Mouse (Mus musculus): Measurements from ENCODE around the gene Ccr6.

Ccr6 gene

DNA sequence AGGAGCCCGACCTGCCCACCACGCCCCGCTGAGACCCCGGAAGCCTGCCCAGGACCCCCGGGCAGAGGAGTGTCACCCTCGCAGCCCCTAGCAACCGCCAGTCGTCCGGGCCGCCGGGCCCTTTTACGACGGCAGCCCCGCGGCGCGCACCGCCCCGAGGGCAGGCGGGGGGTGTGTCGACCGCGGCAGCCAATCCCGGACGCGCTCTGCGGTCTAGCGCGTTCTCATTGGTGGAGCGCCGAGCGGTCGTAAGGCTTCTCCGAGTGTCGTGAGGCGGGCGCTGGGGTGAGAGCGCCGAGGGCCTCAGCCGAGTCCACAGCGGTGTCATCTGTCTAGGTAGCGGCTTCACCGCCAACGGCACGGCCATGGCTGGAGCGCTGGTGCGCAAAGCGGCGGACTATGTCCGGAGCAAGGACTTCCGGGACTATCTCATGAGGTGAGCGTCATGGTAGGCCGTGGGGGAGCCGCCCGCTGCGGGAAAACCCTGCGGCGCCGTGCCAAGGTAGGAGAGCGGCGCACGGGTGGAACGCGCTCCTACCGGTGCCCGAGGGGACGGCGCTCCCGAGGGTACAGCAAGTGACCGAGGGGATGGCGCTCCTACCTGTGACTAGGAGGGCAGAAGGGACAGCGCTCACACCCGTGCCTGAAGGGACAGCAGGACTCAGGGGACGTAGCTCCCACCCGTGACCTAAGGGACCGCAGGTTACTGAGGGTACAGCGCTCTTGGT lies 47.8 kb downstream of the Ccr6 start:
- no peaks in the 10 kb centered on the region for H3K27me3 ChIP-seq (ENCODE audit: control insufficient read depth, insufficient read depth, low read length, poor library complexity, severe bottlenecking)
- H3K36me3 ChIP-seq (ENCODE audit: control insufficient read depth, insufficient read depth, low read length, poor library complexity, severe bottlenecking): no peaks in the 10 kb centered on the region
- DNase-seq (ENCODE audit: low read depth, low spot score): peak; percentile 96

DNA sequence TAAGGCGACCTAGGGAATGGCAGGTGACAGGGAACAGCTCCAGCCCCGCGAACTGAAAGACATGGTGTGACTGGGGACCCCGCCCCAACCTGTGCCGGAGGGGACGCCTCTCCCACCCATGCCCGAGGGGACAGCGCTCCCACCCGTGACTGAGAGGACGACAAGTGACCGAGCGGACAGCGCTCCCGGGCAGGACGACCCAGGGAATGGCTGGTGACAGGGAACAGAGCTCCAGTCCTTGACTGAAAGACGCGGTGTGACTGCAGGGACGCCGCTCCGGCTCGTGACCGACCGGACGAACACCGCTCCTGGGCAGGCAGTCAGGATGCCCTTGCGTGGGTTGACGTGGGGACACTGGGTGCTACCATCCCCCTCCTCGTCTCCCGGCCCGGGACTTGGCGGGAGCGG lies 48.4 kb downstream of the Ccr6 start:
- DNase-seq (ENCODE audit: low read depth, low spot score): no peak
- Histone ChIP-seq H3K27me3 (ENCODE audit: control insufficient read depth, insufficient read depth, low read length, poor library complexity, severe bottlenecking) (no peaks in the 10 kb centered on the region), H3K36me3 (ENCODE audit: control insufficient read depth, insufficient read depth, low read length, poor library complexity, severe bottlenecking) (no peaks in the 10 kb centered on the region; the same call in 1 of the 2 replicates)

DNA sequence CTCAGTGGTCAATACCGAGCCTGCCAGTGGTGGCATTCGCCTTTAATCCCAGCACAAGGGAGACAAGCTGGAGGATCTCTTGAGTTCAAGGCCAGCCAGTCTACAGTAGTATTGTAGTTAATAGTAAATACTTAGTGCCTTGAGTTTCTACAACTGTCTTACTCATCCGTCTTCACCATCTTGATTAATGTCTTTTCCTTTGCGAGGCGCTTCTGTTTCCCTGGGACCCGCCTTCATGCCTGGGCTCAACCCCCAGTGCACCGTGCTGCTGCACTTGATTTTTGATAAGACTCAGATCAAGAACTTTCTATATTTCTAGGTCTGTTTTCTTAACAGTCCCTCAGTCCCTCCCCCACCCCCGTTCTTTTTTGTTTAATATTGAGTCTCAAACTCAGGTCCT lies 49.2 kb downstream of the Ccr6 start:
- no peak for DNase-seq (ENCODE audit: low read depth, low spot score)
- Histone ChIP-seq H3K27me3 (ENCODE audit: control insufficient read depth, insufficient read depth, low read length, poor library complexity, severe bottlenecking) (no peaks in the 10 kb centered on the region), H3K36me3 (ENCODE audit: control insufficient read depth, insufficient read depth, low read length, poor library complexity, severe bottlenecking) (no peaks in the 10 kb centered on the region; the same call in 1 of the 2 replicates)

DNA sequence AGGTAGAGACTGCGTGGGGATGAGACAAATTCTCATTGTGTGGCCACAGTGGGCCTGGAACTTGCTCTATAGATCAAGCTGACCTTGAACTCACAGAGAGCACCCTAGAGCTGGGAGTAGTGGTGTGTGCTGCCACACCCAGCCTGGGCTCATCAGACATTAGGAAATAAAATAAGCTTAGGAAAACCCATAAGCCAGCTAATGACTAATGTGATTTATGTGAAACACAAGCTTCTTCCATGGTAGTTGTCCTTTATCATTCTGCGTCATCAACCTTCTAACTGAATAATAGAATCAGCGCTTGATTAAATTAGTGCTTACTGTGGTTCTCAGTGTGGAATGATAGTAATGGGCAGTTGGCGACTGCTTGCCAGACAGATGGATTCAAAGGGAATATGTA lies 51.1 kb downstream of the Ccr6 start:
- H3K36me3 ChIP-seq (ENCODE audit: control insufficient read depth, insufficient read depth, low read length, poor library complexity, severe bottlenecking): peaks cover 4% of the 10 kb centered on the region; the same call in 1 of the 2 replicates
- DNase-seq (ENCODE audit: low read depth, low spot score): no peak
- H3K27me3 ChIP-seq (ENCODE audit: control insufficient read depth, insufficient read depth, low read length, poor library complexity, severe bottlenecking): no peaks in the 10 kb centered on the region

DNA sequence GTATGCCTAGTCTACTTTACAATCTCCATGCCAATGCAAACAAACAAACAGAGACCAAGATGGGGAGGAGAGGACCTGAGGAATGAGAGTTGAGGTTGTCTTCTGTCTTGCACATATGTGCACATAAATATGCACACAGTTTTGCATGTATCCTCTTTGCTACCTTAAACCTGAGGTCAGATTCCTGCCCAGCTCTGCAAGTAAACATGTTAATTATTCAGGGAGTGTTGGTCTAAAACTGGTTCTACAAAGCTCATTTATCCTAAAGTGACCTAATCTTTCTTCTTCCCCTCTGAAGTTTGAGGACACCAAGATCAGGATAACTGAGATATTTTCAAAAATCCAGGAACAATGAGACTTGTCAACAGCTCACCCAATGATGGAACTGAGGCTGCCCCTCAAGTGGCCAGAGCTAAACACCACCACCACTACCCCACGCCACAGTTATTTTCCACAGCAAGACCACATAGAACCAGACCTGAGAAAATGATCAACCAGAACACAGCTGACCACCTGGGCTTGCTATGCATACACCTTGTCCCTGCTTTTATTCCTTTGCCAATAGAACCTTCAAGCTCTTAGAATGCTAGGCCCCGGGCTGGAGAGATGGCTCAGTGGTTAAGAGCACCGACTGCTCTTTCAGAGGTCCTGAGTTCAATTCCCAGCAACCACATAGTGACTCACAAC lies 54.3 kb downstream of the Ccr6 start:
- Histone ChIP-seq H3K27me3 (ENCODE audit: control insufficient read depth, insufficient read depth, low read length, poor library complexity, severe bottlenecking) (no peaks in the 10 kb centered on the region), H3K36me3 (ENCODE audit: control insufficient read depth, insufficient read depth, low read length, poor library complexity, severe bottlenecking) (peaks cover 4% of the 10 kb centered on the region)
- no peak for DNase-seq (ENCODE audit: low read depth, low spot score)

DNA sequence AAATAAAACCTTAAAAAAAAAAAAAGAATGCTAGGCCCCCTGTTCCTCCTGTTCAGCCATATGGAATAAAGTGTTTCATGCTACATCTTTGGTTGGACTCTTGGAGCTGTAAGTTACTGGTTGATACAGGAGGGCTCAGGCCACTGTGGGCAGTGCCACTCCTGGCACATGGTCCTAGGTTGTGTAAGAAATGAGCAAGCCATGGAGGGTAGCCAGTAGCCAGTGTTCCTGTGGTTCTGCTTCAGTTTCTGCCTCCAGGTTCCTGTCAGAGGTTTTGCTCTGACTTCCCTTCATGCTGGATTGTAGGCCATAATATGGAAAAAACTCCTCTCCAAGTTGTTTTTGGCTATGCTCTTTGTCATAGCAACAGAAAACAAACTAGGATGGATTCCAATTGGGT lies 54.9 kb downstream of the Ccr6 start:
- H3K36me3 ChIP-seq (ENCODE audit: control insufficient read depth, insufficient read depth, low read length, poor library complexity, severe bottlenecking): peaks cover 4% of the 10 kb centered on the region
- H3K27me3 ChIP-seq (ENCODE audit: control insufficient read depth, insufficient read depth, low read length, poor library complexity, severe bottlenecking): no peaks in the 10 kb centered on the region
- DNase-seq (ENCODE audit: low read depth, low spot score): no peak

DNA sequence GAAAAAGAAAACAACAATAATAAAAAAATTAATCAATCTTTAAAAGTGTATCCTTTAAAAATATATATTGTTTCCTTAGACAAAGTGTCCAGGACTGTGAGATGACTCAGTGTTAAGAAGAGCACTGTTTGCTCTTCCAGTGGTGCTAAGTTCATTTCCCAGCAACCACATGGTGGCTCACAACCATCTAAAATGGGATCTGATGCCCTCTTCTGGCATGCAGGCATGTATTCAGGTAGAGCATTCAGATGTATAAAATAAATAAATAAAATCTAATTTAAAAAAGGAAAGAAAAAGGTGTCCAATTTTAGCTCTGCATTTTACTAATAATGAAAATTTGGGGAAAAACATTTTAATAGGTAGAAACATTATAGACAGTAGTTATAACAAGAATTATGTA lies 60.0 kb downstream of the Ccr6 start:
- Histone ChIP-seq H3K36me3 (ENCODE audit: control insufficient read depth, insufficient read depth, low read length, poor library complexity, severe bottlenecking) (peaks cover 7% of the 10 kb centered on the region), H3K27me3 (ENCODE audit: control insufficient read depth, insufficient read depth, low read length, poor library complexity, severe bottlenecking) (no peaks in the 10 kb centered on the region)
- DNase-seq (ENCODE audit: low read depth, low spot score): no peak

DNA sequence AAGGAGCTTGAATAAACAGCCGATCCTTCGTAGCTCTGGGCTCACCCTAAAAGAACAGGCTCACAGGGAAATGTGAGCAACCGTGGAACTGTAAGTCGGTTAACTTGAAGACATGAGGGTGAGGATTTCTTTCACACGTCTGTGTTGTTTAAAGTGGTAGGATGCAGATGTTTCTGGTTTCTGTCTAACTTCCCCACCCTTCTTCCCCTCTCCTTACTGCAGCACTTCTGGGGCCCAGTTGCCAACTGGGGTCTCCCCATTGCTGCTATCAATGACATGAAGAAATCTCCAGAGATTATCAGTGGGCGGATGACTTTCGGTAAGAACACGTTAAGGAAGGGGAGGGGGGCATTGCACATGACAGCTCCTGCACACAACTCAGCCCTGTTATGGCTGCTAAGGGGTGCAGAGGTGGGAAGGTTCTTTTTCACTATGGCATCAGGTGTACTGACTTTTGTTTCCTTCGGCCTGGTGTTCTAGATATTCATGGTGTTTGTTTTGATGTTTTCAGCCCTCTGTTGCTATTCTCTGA lies 60.5 kb downstream of the Ccr6 start:
- no peaks in the 10 kb centered on the region for H3K27me3 ChIP-seq (ENCODE audit: control insufficient read depth, insufficient read depth, low read length, poor library complexity, severe bottlenecking)
- no peak for DNase-seq (ENCODE audit: low read depth, low spot score)
- peaks cover 7% of the 10 kb centered on the region for H3K36me3 ChIP-seq (ENCODE audit: control insufficient read depth, insufficient read depth, low read length, poor library complexity, severe bottlenecking)

DNA sequence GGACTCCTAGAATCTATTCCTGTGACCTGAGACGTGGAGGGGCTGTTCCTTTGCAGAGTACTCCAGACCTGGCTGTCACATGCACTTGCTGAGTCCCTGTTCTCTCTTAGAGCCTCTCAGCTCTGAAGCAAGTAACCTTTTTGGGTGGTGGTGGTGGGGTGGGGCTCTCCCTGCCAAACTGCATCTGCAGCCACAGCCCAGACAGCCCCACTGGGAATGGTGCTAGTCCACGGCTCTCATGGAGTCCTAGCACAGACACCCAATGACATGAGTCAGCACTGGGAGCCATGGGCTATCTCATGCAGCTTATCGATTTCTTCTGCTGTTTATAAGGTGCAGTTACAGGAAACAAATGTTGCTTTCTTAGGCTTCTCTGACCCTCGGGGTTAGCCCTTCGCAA lies 61.9 kb downstream of the Ccr6 start:
- H3K27me3 ChIP-seq (ENCODE audit: control insufficient read depth, insufficient read depth, low read length, poor library complexity, severe bottlenecking): no peaks in the 10 kb centered on the region
- peaks cover 7% of the 10 kb centered on the region for H3K36me3 ChIP-seq (ENCODE audit: control insufficient read depth, insufficient read depth, low read length, poor library complexity, severe bottlenecking)
- no peak for DNase-seq (ENCODE audit: low read depth, low spot score)

DNA sequence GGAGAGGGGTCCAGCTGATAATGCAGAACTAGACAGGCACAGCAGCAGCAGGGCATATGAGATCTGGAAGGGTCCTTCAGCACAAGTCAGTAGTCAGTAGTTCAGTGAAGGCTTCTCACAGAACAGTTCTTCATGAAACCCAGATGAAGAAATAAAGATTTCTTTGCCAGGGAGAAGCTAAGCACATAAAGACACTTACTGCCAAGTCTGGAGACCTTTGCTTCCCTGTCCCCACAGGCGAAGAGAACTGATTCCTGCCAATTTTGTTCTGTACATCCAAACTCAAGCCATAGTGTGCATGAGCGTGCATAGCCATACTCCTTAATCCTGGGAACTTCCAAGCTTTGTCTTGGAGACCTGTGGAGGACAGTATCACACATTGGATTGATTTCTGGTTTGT lies 62.4 kb downstream of the Ccr6 start:
- DNase-seq (ENCODE audit: low read depth, low spot score): no peak
- Histone ChIP-seq H3K36me3 (ENCODE audit: control insufficient read depth, insufficient read depth, low read length, poor library complexity, severe bottlenecking) (peaks cover 7% of the 10 kb centered on the region), H3K27me3 (ENCODE audit: control insufficient read depth, insufficient read depth, low read length, poor library complexity, severe bottlenecking) (no peaks in the 10 kb centered on the region)

DNA sequence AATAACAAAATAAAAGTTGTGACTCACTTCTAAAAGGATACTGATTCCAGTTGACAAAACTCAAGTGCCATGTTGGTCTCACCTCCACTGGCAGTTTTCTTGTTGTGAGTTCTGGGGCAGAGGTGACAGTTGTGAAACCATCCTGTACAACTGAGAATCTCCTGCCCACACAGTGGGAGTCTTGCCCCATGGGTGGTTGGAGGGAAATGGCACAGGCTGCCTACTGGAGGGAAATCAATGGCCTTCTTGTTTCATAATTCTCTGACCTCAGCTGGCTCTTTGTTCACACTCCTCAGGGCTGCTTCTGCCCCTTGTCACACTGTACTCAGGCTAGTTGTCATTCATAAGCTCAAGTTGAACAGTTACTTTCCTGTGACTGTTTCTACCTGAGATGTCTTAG lies 63.7 kb downstream of the Ccr6 start:
- Histone ChIP-seq H3K27me3 (ENCODE audit: control insufficient read depth, insufficient read depth, low read length, poor library complexity, severe bottlenecking) (no peaks in the 10 kb centered on the region), H3K36me3 (ENCODE audit: control insufficient read depth, insufficient read depth, low read length, poor library complexity, severe bottlenecking) (peaks cover 7% of the 10 kb centered on the region)
- DNase-seq (ENCODE audit: low read depth, low spot score): no peak

DNA sequence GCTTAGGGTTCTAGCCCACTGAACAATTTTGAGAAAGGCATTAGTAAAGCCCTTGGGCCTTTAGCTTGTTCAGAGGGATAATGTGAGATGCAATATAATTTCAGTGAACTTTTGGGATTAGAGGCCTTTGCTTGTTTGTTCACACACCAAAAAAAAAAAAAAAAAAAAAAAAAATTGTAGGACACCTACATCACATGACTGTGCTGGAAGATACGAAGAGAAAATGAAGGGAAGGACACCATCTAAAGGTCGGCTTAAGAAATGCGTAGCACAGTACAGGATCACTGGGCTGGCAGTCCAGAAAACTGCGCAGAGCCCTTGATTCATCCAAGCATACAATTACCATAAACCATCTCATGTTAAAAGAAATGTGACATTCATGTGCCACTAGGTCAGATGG lies 65.7 kb downstream of the Ccr6 start:
- H3K27me3 ChIP-seq (ENCODE audit: control insufficient read depth, insufficient read depth, low read length, poor library complexity, severe bottlenecking): no peaks in the 10 kb centered on the region
- peaks cover 7% of the 10 kb centered on the region for H3K36me3 ChIP-seq (ENCODE audit: control insufficient read depth, insufficient read depth, low read length, poor library complexity, severe bottlenecking)

DNA sequence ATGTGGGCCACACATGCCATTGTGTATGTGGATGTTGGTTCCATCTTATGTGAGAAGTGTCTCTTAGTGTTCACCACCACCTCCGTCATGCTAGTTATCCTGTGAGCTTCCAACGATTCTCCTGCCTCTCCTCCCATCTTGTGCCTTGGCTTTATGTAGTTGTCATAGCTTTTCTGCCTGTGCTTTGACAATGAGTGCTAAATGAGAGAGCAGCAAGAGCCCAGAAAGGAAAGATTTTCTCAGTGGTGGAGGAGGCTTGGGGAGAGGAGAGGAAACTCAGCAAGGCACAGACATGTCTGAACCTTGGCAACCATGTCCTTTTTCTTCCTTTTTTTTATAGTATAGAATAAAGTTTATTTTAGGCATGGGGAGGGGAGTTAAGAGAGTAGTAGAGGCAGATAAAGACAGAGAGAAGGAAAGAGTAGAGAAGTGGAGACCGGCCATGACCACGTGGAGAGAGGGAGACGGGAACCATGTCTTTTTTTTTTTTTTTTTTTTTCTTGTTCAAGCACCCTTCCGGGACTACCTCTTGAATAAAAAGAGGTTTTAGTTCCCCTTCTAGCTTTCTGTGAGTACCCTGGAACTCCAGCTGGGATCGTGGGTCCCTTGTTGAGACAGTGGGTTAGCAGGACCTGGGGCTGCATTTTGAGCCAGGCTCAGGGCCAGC lies 67.1 kb downstream of the Ccr6 start:
- H3K27me3 ChIP-seq (ENCODE audit: control insufficient read depth, insufficient read depth, low read length, poor library complexity, severe bottlenecking): no peaks in the 10 kb centered on the region
- no peak for DNase-seq (ENCODE audit: low read depth, low spot score)
- peaks cover 5% of the 10 kb centered on the region for H3K36me3 ChIP-seq (ENCODE audit: control insufficient read depth, insufficient read depth, low read length, poor library complexity, severe bottlenecking)

More for the DNA sequence above, 65.7 kb downstream of the Ccr6 start:
- DNase-seq (ENCODE audit: low read depth, low spot score): peak; percentile 24

DNA sequence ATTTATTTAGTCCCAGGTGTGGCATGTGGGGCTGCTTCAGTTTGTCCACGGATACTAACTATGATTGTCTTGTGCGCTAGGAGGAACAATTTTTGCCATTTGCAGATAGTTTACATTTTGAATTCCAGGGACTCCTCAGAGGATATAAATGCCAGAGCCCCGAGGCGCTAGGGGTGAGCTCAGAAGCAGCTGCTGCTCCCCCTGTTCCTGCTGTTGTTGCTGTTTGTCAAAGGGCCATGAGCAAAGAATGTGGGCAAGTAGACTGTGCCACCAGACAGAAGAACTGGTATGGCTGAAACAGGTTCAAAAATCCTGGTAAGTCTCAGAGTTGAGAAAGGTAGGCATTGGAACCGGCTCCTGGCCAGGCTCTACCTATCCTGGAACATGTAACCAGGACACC lies 67.8 kb downstream of the Ccr6 start:
- Histone ChIP-seq H3K36me3 (ENCODE audit: control insufficient read depth, insufficient read depth, low read length, poor library complexity, severe bottlenecking) (peaks cover 4% of the 10 kb centered on the region; the same call in 1 of the 2 replicates), H3K27me3 (ENCODE audit: control insufficient read depth, insufficient read depth, low read length, poor library complexity, severe bottlenecking) (no peaks in the 10 kb centered on the region)
- DNase-seq (ENCODE audit: low read depth, low spot score): no peak

DNA sequence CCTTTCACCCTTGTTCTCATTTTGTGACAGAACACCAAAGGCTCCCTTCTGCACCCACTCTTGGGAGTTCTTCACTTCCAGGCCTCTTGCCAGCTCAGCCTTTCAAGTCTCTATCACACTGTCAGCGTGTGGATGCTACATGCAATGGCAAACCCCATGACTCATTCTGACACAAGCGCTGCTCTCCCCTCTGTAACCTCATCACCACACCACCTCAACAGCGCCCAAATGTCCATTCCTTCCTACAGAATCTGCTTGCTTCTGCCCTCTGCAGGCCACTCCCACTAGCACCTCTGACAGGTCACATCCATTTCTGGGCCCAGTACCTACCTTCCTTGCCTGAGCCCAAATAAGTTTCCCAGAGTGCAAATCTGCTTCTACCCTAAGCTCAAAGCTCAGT lies 70.0 kb downstream of the Ccr6 start:
- H3K27me3 ChIP-seq (ENCODE audit: control insufficient read depth, insufficient read depth, low read length, poor library complexity, severe bottlenecking): no peaks in the 10 kb centered on the region
- H3K36me3 ChIP-seq (ENCODE audit: control insufficient read depth, insufficient read depth, low read length, poor library complexity, severe bottlenecking): no peaks in the 10 kb centered on the region

More for the DNA sequence above, 70.0 kb downstream of the Ccr6 start:
- peak; percentile 22 for DNase-seq (ENCODE audit: low read depth, low spot score)

Data from splenic B cell, adult 2 months (primary cell).